Mouse (Mus musculus): ENCODE results near the gene Trip10.
"Not testable (repeated sequence)": the region's sequence is repeated elsewhere in the genome, so short reads cannot be mapped to it uniquely, and the experiment has no call there.

Gene Trip10

GRCm38 (mm10) chr17:57264972-57265945 lies 16.0 kb downstream of the Trip10 start:
- DNase-seq, result peak; percentile 93

- no peak for DNase-seq
These were observed 18.4 kb downstream of the Trip10 start for GRCm38 (mm10) chr17:57267556-57268126.

- DNase-seq, result no peak
These were observed 22.0 kb downstream of the Trip10 start for GRCm38 (mm10) chr17:57271301-57271700.

GRCm38 (mm10) chr17:57273846-57274245 lies 24.6 kb downstream of the Trip10 start:
- DNase-seq, result no peak

- no peak for DNase-seq
These were observed 25.4 kb downstream of the Trip10 start for GRCm38 (mm10) chr17:57274686-57275085.

- peak; percentile 91 for DNase-seq
These were observed 26.1 kb downstream of the Trip10 start for GRCm38 (mm10) chr17:57275111-57275996.

- no peak for DNase-seq
These were observed 26.7 kb downstream of the Trip10 start for GRCm38 (mm10) chr17:57275997-57276351.

- DNase-seq, result peak; percentile 80
These were observed 27.4 kb downstream of the Trip10 start for GRCm38 (mm10) chr17:57276634-57277121.

GRCm38 (mm10) chr17:57277598-57278261 lies 28.5 kb downstream of the Trip10 start:
- not testable (repeated sequence) for DNase-seq

- no peak for DNase-seq
These were observed 29.3 kb downstream of the Trip10 start for GRCm38 (mm10) chr17:57278537-57278936.

- DNase-seq, result no peak
These were observed 29.8 kb downstream of the Trip10 start, which contains the start of gene Vav1 for GRCm38 (mm10) chr17:57278943-57279590. Gene Vav1 (plus strand): TSS chr17:57279100.

- no peak for DNase-seq
These were observed 30.5 kb downstream of the Trip10 start for GRCm38 (mm10) chr17:57279591-57280224.

GRCm38 (mm10) chr17:57280411-57280810 lies 31.2 kb downstream of the Trip10 start:
- no peak for DNase-seq

GRCm38 (mm10) chr17:57283906-57284305 lies 34.7 kb downstream of the Trip10 start:
- no peak for DNase-seq

- DNase-seq, result no peak
These were observed 35.8 kb downstream of the Trip10 start for GRCm38 (mm10) chr17:57285077-57285476.

GRCm38 (mm10) chr17:57286718-57287355 lies 37.6 kb downstream of the Trip10 start:
- no peak for DNase-seq

- DNase-seq, result no peak
These were observed 40.0 kb downstream of the Trip10 start for GRCm38 (mm10) chr17:57289252-57289651.

GRCm38 (mm10) chr17:57290001-57290670 lies 40.9 kb downstream of the Trip10 start:
- no peak for DNase-seq

GRCm38 (mm10) chr17:57290671-57291055 lies 41.4 kb downstream of the Trip10 start:
- no peak for DNase-seq

- no peak for DNase-seq
These were observed 43.0 kb downstream of the Trip10 start for GRCm38 (mm10) chr17:57292302-57292701.

Measured in kidney, adult 11 months (tissue).